Mouse (Mus musculus): ENCODE measurements at regions not wholly inside any gene's neighbourhood (a gene's known extent, or its start where the extent isn't known, plus 50 kb on each side); places are given as distances from the start of the nearest gene placed in this dataset.

GRCm38 (mm10) chr12:68365404-68366059 lies 793.5 kb downstream of the Rps29 start:
- ATAC-seq, result no peak
- H3K9me3 ChIP-seq (ENCODE audit: control insufficient read depth, low read length), result no peaks in the 10 kb centered on the region
- no peaks in the 10 kb centered on the region for H3K27me3 ChIP-seq (replicated peaks; ENCODE audit: control insufficient read depth, insufficient read depth, low read length)
- H3K27ac ChIP-seq (ENCODE audit: low read length), result no peak overlapping the region
- WGBS, result 37% methylated on average over 13 of the region's 13 CpGs
- no peak overlapping the region for H3K4me2 ChIP-seq (ENCODE audit: low read length)
- H3K4me3 ChIP-seq (replicated peaks; ENCODE audit: low read length), result no peak overlapping the region
- H3K9ac ChIP-seq (replicated peaks; ENCODE audit: low read depth, low read length), result no peak overlapping the region
- H3K4me1 ChIP-seq (replicated peaks; ENCODE audit: control insufficient read depth, insufficient read depth, low read length), result no peaks in the 10 kb centered on the region
- H3K36me3 ChIP-seq (ENCODE audit: control insufficient read depth, insufficient read depth), result no peaks in the 10 kb centered on the region

DNA sequence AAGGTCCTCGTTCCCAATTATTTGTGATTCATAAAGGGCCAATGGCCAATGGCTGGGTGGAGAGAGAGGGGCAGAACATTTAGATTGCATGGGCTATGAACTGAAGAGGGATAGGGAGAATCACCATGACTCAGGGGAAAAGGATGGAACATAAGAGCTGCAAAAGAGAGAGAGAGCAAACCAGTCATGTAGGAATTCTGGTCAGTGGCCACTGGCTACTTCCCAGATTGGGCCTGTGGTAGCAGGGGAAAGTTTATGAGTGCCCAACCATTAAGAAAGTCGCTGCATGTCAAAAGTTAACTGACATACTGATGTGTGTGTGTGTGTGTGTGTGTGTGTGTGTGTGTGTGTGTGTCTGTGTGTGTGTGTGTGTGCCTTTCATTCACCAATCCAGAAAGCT lies 795.8 kb downstream of the Rps29 start:
- 81% methylated on average over 2 of the region's 2 CpGs for whole genome bisulfite sequencing
- no peak overlapping the region for H3K4me2 ChIP-seq (ENCODE audit: low read length)
- no peak for ATAC-seq
- no peak overlapping the region for H3K9ac ChIP-seq (replicated peaks; ENCODE audit: low read depth, low read length)
- no peaks in the 10 kb centered on the region for H3K4me1 ChIP-seq (replicated peaks; ENCODE audit: control insufficient read depth, insufficient read depth, low read length)
- H3K36me3 ChIP-seq (ENCODE audit: control insufficient read depth, insufficient read depth), result no peaks in the 10 kb centered on the region
- no peak overlapping the region for H3K4me3 ChIP-seq (replicated peaks; ENCODE audit: low read length)
- H3K9me3 ChIP-seq (ENCODE audit: control insufficient read depth, low read length), result no peaks in the 10 kb centered on the region
- H3K27me3 ChIP-seq (replicated peaks; ENCODE audit: control insufficient read depth, insufficient read depth, low read length), result no peaks in the 10 kb centered on the region
- no peak overlapping the region for H3K27ac ChIP-seq (ENCODE audit: low read length)

DNA sequence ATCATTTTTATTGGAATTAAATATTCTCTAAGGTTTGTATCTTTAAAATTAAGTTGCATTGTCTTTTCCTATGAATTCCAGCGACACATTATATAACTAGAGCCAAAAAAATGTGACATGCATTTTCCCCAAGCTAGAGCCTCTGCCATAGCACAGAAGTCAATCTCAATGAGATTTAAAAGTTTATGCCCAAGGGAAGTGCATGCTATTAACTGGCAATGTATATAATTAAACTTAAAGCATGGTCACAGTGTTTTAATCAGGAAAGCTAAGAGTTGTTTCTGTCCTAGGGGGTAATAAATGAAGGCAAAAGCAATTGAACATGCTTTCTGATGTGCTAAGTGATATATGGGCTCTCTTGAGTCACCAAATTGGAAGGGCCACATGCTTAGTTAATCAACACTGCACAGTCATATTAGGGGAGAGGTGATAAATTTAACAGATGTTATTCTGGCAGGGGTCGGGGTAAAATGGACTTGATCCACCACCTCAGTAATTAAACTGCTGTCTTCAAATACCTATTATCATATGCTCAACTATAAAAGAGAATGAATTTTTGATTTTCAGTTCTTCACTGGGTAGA lies 812.4 kb downstream of the Rps29 start:
- WGBS, result 73% methylated on average over 2 of the region's 2 CpGs
- ATAC-seq, result no peak
- no peaks in the 10 kb centered on the region for H3K9me3 ChIP-seq (ENCODE audit: control insufficient read depth, low read length)

DNA sequence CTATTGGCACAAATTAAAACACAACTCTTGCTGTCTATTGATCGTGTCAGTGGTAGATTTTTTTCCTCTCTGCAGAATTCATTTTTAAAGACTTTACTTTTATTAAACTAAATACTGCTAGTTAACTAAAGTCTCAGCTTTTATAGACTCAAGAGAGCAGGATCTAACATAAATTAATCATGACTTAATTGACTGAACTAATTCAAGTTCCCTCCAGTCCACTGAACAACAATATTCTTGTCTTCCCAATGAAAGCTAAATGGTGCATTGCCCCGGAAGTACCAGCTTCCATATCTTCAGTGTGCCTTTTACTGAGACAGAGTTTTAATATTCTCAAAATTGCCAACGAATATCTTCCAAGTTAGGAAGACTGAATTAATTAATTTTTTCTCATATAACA lies 825.2 kb downstream of the Rps29 start:
- Histone ChIP-seq H3K9me3 (ENCODE audit: control insufficient read depth, low read length) (no peaks in the 10 kb centered on the region), H3K9ac (replicated peaks; ENCODE audit: low read depth, low read length) (no peak overlapping the region), H3K27me3 (replicated peaks; ENCODE audit: control insufficient read depth, insufficient read depth, low read length) (no peaks in the 10 kb centered on the region), H3K4me2 (ENCODE audit: low read length) (no peak overlapping the region), H3K27ac (ENCODE audit: low read length) (no peak overlapping the region), H3K36me3 (ENCODE audit: control insufficient read depth, insufficient read depth) (no peaks in the 10 kb centered on the region), H3K4me3 (replicated peaks; ENCODE audit: low read length) (no peak overlapping the region), H3K4me1 (replicated peaks; ENCODE audit: control insufficient read depth, insufficient read depth, low read length) (no peaks in the 10 kb centered on the region; the same call in 1 of the 2 replicates)
- ATAC-seq, result no peak
- 25% methylated on average over 3 of the region's 3 CpGs for WGBS

More for the DNA sequence above, 812.4 kb downstream of the Rps29 start:
- Histone ChIP-seq H3K9ac (replicated peaks; ENCODE audit: low read depth, low read length) (no peak overlapping the region), H3K4me1 (replicated peaks; ENCODE audit: control insufficient read depth, insufficient read depth, low read length) (no peaks in the 10 kb centered on the region), H3K27ac (ENCODE audit: low read length) (no peak overlapping the region), H3K4me2 (ENCODE audit: low read length) (no peak overlapping the region), H3K4me3 (replicated peaks; ENCODE audit: low read length) (no peak overlapping the region), H3K36me3 (ENCODE audit: control insufficient read depth, insufficient read depth) (no peaks in the 10 kb centered on the region), H3K27me3 (replicated peaks; ENCODE audit: control insufficient read depth, insufficient read depth, low read length) (no peaks in the 10 kb centered on the region)

DNA sequence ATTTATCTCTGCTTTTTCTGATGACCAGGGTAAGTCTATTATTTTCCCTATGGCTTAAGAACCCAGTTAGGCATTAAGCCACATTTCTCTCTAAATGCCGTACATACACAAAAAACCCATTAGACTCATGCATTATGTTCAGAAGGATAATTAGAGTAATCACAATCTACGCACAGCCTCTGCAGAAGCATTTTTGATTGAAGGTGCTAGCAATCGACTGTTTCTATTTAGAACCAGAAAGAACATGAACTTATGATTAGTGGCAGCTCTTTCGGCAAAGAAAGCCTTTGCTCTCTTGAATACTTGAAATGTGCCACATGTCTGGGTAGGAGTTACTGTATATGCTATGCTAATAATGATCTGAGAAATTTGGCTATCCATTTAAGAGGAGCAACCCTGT lies 825.6 kb downstream of the Rps29 start:
- 20% methylated on average over 4 of the region's 4 CpGs for WGBS
- H3K4me1 ChIP-seq (replicated peaks; ENCODE audit: control insufficient read depth, insufficient read depth, low read length), result no peaks in the 10 kb centered on the region; the same call in 1 of the 2 replicates
- no peaks in the 10 kb centered on the region for H3K27me3 ChIP-seq (replicated peaks; ENCODE audit: control insufficient read depth, insufficient read depth, low read length)
- H3K27ac ChIP-seq (ENCODE audit: low read length), result no peak overlapping the region
- no peak overlapping the region for H3K4me3 ChIP-seq (replicated peaks; ENCODE audit: low read length)
- no peak overlapping the region for H3K9ac ChIP-seq (replicated peaks; ENCODE audit: low read depth, low read length)
- H3K36me3 ChIP-seq (ENCODE audit: control insufficient read depth, insufficient read depth), result no peaks in the 10 kb centered on the region
- H3K4me2 ChIP-seq (ENCODE audit: low read length), result no peak overlapping the region
- H3K9me3 ChIP-seq (ENCODE audit: control insufficient read depth, low read length), result no peaks in the 10 kb centered on the region
- ATAC-seq, result no peak

- 30% methylated on average over 1 of the region's 1 CpGs for WGBS
Observed at GRCm38 (mm10) chr12:68332480-68332879, 826.5 kb downstream of the Rps29 start.

More at GRCm38 (mm10) chr12:68332480-68332879, 826.5 kb downstream of the Rps29 start:
- ATAC-seq, result 0 out of 2 replicates have a peak, but pooled peaks have one; percentile 43
- no peak overlapping the region for H3K4me2 ChIP-seq (ENCODE audit: low read length)
- H3K27ac ChIP-seq (ENCODE audit: low read length), result no peak overlapping the region
- H3K9me3 ChIP-seq (ENCODE audit: control insufficient read depth, low read length), result no peaks in the 10 kb centered on the region
- no peaks in the 10 kb centered on the region; the same call in 1 of the 2 replicates for H3K4me1 ChIP-seq (replicated peaks; ENCODE audit: control insufficient read depth, insufficient read depth, low read length)
- H3K4me3 ChIP-seq (replicated peaks; ENCODE audit: low read length), result no peak overlapping the region
- H3K9ac ChIP-seq (replicated peaks; ENCODE audit: low read depth, low read length), result no peak overlapping the region
- no peaks in the 10 kb centered on the region for H3K36me3 ChIP-seq (ENCODE audit: control insufficient read depth, insufficient read depth)
- no peaks in the 10 kb centered on the region for H3K27me3 ChIP-seq (replicated peaks; ENCODE audit: control insufficient read depth, insufficient read depth, low read length)
